ENCODE assay signal across 8 mouse cellular contexts in the genomic region with DNA sequence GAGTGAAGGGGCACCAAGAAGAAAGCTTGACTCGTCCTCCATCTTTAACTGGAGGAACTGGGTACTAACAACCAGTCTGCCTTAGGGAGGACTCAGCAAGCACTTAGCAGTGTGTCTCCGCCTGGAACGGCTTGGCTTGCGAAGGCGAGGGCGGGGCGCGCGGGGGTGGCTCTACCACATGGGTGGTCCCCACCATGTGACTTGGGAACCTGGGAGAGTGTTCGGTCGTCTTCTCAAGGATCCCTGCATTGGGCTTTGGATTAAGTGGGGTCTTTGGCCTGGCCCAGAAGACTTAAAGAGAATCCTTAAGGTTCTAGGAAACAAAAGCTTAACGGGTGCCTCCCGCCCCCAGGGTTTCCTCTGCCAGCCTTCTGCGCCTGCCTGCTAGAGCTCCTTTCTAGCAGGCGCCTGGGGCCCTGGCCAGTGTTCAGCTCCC. TPM values are rescaled to one million over a fixed set of nuclear protein-coding genes. Genes with fewer than 3 reads are reported as not detected.
DNase-seq lines count a peak whose midpoint lies in the region; ATAC-seq lines count a peak whose summit lies in the region.

No protein-coding gene starts in this region.

- peak; percentile 67 for DNase-seq in adrenal gland, adult 2 months
- DNase-seq in cerebellum, postnatal 14 days, result peak; percentile 84 to 86
- peak; percentile 52 to 63 for DNase-seq in frontal cortex, postnatal 10 days (ENCODE audit: low spot score in 2 of 2)
- peak; percentile 66 to 83 for DNase-seq in left cerebral cortex, postnatal 25 days (ENCODE audit: low spot score in 2 of 2)
- DNase-seq in mesoderm, embryonic 11.5 days (ENCODE audit: low read depth, low spot score), result peak; percentile 57
- peak; percentile 75 for DNase-seq in right cerebral cortex, postnatal 36 days (ENCODE audit: low spot score in 2 of 2)

- intact Hi-C loops in left cerebral cortex, postnatal 25 days (cut with DNase I), result no loop called here

- ATAC-seq in hematopoietic stem cell, adult 5-6 weeks (replicated peaks in 1 of 2; ENCODE audit: insufficient read depth in 1 of 2, low FRiP score in 2 of 2, low TSS enrichment in 1 of 2, low read depth in 1 of 2, poor library complexity in 2 of 2, severe bottlenecking in 2 of 2), result peak; percentile 54 to 65; a peak in 2 of 4 replicates
- no peak for ATAC-seq in activated CD4-positive, CD25-positive, alpha-beta regulatory T cell, adult 4 months

RNA-seq across cellular contexts. Expression of a gene that starts 16.4 kb away (rescaled TPM):
- 10 to 100 TPM; 41.3 to 46.1 TPM for total RNA-seq in adrenal gland, adult 2 months (2021)
- 72.3 and 74.7 TPM in 2 replicates for polyA plus RNA-seq in adrenal gland, adult 2 months (2012; rRNA removed)
- 32.4 and 37.9 TPM in 2 replicates for total RNA-seq in hematopoietic stem cell, adult 5-6 weeks (2017)
- total RNA-seq in left cerebral cortex, postnatal 25 days (2021), result 1 to 10 TPM; 9.5 to 9.8 TPM
- under 1 TPM in 1 of 2 experiments, not detected in 1; 0.48 TPM for polyA plus RNA-seq in activated CD4-positive, CD25-positive, alpha-beta regulatory T cell, adult 4 months (2017; shearing (Covaris generic))

RNA-seq across cellular contexts. Expression of a gene that starts 24.9 kb away (rescaled TPM):
- total RNA-seq in adrenal gland, adult 2 months (2021), result 1 to 10 TPM; 2.2 to 2.5 TPM
- 1.2 and 1.5 TPM in 2 replicates for polyA plus RNA-seq in adrenal gland, adult 2 months (2012; rRNA removed)
- total RNA-seq in hematopoietic stem cell, adult 5-6 weeks (2017), result 4.7 and 6.5 TPM in 2 replicates
- total RNA-seq in left cerebral cortex, postnatal 25 days (2021), result 10 to 100 TPM; 30.4 to 32.0 TPM
- polyA plus RNA-seq in activated CD4-positive, CD25-positive, alpha-beta regulatory T cell, adult 4 months (2017; shearing (Covaris generic)), result under 1 TPM in 1 of 2 experiments, not detected in 1; 0.21 TPM

RNA-seq across cellular contexts. Expression of a gene that starts 48.9 kb away (rescaled TPM):
- 100 to 1,000 TPM in 1 of 2 experiments, 10 to 100 TPM in 1; 72.4 to 344 TPM for total RNA-seq in adrenal gland, adult 2 months (2021)
- 48.4 and 104 TPM in 2 replicates for polyA plus RNA-seq in adrenal gland, adult 2 months (2012; rRNA removed)
- 18.3 and 53.2 TPM in 2 replicates for total RNA-seq in hematopoietic stem cell, adult 5-6 weeks (2017)
- 100 to 1,000 TPM; 114 to 137 TPM for total RNA-seq in left cerebral cortex, postnatal 25 days (2021)
- 10 to 100 TPM; 89.7 to 92.1 TPM for polyA plus RNA-seq in activated CD4-positive, CD25-positive, alpha-beta regulatory T cell, adult 4 months (2017; shearing (Covaris generic))
